ENCODE assay signal across 19 mouse cellular contexts in the genomic region with DNA sequence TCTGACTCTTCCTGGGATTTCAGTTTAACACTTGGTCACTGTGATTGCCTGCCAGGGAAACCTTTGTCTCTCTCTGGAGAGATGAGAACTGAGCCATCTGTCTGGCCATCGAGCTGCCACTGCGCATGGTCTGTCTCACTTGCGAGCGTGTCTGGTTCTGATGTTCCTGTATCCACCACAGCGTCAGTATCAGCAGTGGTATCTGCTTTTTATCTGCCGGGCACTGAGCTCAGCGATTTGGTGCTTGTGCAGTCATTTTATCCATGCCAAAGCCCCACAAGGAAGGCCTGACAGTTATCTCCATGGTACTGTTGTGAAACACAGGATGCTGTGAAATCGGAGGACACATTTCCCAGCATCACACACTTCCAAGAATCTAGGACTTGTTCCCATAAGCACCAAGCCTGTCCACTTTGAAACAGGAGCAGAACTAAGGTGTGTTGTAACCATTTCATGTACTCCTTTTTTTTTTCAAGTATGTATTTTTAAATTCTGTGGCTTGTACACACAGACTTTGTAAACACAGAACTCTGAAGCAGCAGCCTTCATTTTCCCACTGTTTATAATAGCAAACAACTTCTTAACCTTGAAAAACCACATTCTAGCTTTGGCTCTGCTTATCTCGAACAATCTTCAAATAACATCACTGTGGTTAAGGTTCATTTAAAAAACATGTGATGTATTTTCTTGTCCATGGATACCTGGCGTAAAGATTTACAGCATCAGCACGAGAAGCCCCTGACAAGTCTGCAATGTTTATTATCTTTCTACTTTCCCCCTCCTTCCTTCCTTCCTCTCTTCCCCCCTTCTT. TPM values are rescaled to one million over a fixed set of nuclear protein-coding genes. Genes with fewer than 3 reads are reported as not detected.
DNase-seq lines count a peak whose midpoint lies in the region; ATAC-seq lines count a peak whose summit lies in the region.
"Had no signal": no experiment of that assay in that cellular context is flagged by ENCODE, and none has a peak within 500 bp of the region (broad histone marks: within the 10 kb centered on the region; RNA-seq: fewer than 3 reads in every experiment).

No protein-coding gene starts in this region.

- H3K27ac ChIP-seq in kidney, embryonic 15.5 days, result no peak overlapping the region
- H3K27ac ChIP-seq: embryonic facial prominence, embryonic 13.5 days; heart, adult 2 months; heart, embryonic 15.5 days; liver, embryonic 15.5 days had no signal

- no peak overlapping the region for H3K4me3 ChIP-seq in kidney, embryonic 15.5 days (replicated peaks)
- H3K4me3 ChIP-seq: embryonic facial prominence, embryonic 13.5 days; heart, adult 2 months; heart, embryonic 15.5 days; liver, embryonic 15.5 days had no signal

- DNase-seq in cerebellum, adult 11 months, result no peak
- peak; percentile 4 for DNase-seq in left cerebral cortex, postnatal 4 days
- no peak for DNase-seq in left cerebral cortex, postnatal 14 days (ENCODE audit: low spot score in 2 of 2)
- no peak for DNase-seq in Muller cell, postnatal 12 days (ENCODE audit: inconsistent ontology term)
- DNase-seq: adrenal gland, postnatal 25 days; gastrocnemius, postnatal 10 days; heart, adult 2 months; kidney, adult 11 months; kidney, postnatal 25 days; layer of hippocampus, adult 9-11 months; lung, postnatal 14 days; right cerebral cortex, postnatal 4 days had no signal

- no peak overlapping the region for H3K4me2 ChIP-seq in kidney, embryonic 15.5 days
- H3K4me2 ChIP-seq: embryonic facial prominence, embryonic 13.5 days; heart, embryonic 15.5 days; liver, embryonic 15.5 days had no signal

- no peaks in the 10 kb centered on the region for H3K27me3 ChIP-seq in kidney, embryonic 15.5 days
- H3K27me3 ChIP-seq: embryonic facial prominence, embryonic 13.5 days; heart, embryonic 15.5 days; liver, embryonic 15.5 days had no signal

- intact Hi-C loops in left cerebral cortex, postnatal 4 days (cut with DNase I), result no loop called here
- intact Hi-C loops in left cerebral cortex, postnatal 14 days (cut with DNase I), result no loop called here

- no peaks in the 10 kb centered on the region for H3K9me3 ChIP-seq in kidney, embryonic 15.5 days (replicated peaks)
- H3K9me3 ChIP-seq: embryonic facial prominence, embryonic 13.5 days; heart, embryonic 15.5 days; liver, embryonic 15.5 days had no signal

- no peak overlapping the region for H3K9ac ChIP-seq in kidney, embryonic 15.5 days
- H3K9ac ChIP-seq: embryonic facial prominence, embryonic 13.5 days; heart, embryonic 15.5 days; liver, embryonic 15.5 days had no signal

- ATAC-seq in cerebellum, adult (ENCODE audit: insufficient number of reproducible peaks, low FRiP score, low TSS enrichment), result peak; percentile 45; the same call in 1 of the 2 replicates
- peak; percentile 44 for ATAC-seq in CD4-positive, CD25-positive, alpha-beta regulatory T cell, adult 4 months
- peak; percentile 58 for ATAC-seq in megakaryocyte, adult 5-6 weeks (ENCODE audit: poor library complexity, severe bottlenecking)
- ATAC-seq in kidney, embryonic 15.5 days (replicated peaks; ENCODE audit: low FRiP score), result no peak

- H3K4me1 ChIP-seq in kidney, embryonic 15.5 days, result no peaks in the 10 kb centered on the region
- H3K4me1 ChIP-seq: embryonic facial prominence, embryonic 13.5 days; heart, embryonic 15.5 days; liver, embryonic 15.5 days had no signal

- WGBS in kidney, embryonic 15.5 days, result 73% methylated on average over 11 of the region's 11 CpGs

- H3K36me3 ChIP-seq in kidney, embryonic 15.5 days, result no peaks in the 10 kb centered on the region
- H3K36me3 ChIP-seq: embryonic facial prominence, embryonic 13.5 days; heart, embryonic 15.5 days; liver, embryonic 15.5 days had no signal

RNA-seq across cellular contexts. Expression of gene Il7r, which starts 50.7 kb away (rescaled TPM):
- total RNA-seq in left cerebral cortex, postnatal 4 days (2021), result under 1 TPM in 1 of 2 experiments, not detected in 1; 0.24 TPM
- under 1 TPM; 0.42 to 0.46 TPM for total RNA-seq in left cerebral cortex, postnatal 14 days (2021)
- 100 to 1,000 TPM; 218 to 281 TPM for polyA plus RNA-seq in CD4-positive, CD25-positive, alpha-beta regulatory T cell, adult 4 months (2017; shearing (Covaris generic))
- total RNA-seq in megakaryocyte, adult 5-6 weeks (2015), result 3.8 and 5.0 TPM in 2 replicates
- total RNA-seq in megakaryocyte, adult 5-6 weeks (2017), result 5.9 and 8.5 TPM in 2 replicates
- 0.04 and 0.25 TPM in 2 replicates for polyA plus RNA-seq in kidney, embryonic 15.5 days (2015; fragmentation: Nextera tagmentation; extraction: Ambion mirVana)
- polyA plus RNA-seq: embryonic facial prominence, embryonic 13.5 days had no signal
